Mouse (Mus musculus) large intestine, adult 2 months (tissue): ENCODE data around the gene Rln3. TPM values are rescaled to one million over a fixed set of nuclear protein-coding genes. Genes with fewer than 3 reads are reported as not detected.
"Not testable (repeated sequence)": the region's sequence is repeated elsewhere in the genome, so short reads cannot be mapped to it uniquely, and the experiment has no call there.

Source experiments
- DNase-seq: peaks from one replicate; pipeline ENCODE4 v3.0.0-alpha.2; 2012; ENCODE audit warnings: low read depth, low spot score
- WGBS: fragments of 180-500 bp; shearing (Covaris S2); methylation state at CpG from one replicate; pipeline ENCODE4 v1.1.7; 2018; 5-methylcytosine and 5-hydroxymethylcytosine counted together
- polyA plus RNA-seq: library from polyadenylated mRNA; depleted of rRNA; stranded (reverse); fragments of >200 nt; gene quantifications from 2 replicates; pipeline ENCODE4 v1.2.3, GENCODE M21; 2012

The Rln3 gene
- polyA plus RNA-seq, 1 experiment = 0.56 TPM

DNA sequence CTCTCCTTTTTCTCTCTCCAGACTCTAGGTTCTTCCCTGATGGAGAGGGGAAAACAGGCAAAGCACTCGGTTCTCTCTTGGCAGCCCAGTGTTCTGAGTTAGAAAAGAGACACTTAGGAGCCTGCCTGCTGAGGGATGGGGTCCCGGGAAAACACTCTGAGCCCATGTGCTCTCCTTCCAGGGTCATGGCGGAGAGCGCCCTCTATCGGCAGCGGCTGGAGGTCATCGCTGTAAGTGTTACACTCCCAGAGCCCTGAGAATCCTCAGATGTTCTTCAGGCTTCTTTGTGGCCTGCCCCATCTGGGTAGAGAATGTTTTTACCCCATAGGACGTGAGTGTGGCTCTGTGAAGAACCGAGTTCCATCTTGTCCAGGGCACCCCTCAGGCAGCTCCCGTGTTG lies 20.6 kb downstream of the Rln3 start:
- DNase-seq = no peak
- 23% methylated on average over 10 of the region's 10 CpGs for WGBS

DNA sequence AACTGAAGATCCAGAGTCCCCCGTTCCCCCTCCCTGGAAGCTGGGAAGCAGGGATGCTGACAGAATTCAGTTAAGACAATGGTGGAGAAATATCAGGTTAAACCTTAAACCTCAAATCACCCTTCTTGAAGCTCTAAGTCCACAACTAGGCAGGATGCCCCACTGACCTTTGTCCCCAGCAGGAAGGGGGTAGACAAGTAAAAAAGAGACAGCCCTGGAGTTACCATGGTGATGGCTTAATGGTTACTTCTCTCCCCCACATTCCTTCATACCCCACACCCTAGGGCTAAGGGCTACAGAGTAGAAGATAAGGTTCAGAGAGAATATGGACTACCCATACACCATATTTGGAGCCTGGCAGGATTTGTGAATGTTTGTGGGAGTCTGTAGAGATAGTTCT lies 21.2 kb downstream of the Rln3 start:
- whole genome bisulfite sequencing = 27% methylated on average over 1 of the region's 1 CpGs
- no peak for DNase-seq

DNA sequence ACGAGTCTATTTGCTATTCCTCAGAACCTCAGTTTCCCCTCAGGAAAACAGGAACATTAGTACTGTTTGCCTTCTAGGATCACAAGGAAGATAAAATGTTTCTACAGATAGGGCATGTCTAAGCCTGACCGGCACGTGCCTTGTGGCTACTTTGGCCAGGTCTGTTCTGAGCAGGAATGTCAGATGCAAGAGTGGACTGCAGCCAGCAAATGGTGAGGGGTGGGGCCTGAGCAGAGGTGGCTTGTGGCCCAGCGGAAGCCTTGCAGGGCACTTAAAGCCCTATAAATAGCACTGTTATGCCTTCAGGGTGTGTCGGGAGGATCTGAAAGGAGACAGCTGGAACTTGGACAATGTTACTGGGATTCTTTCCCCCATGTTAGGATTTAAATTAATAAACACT lies 21.7 kb downstream of the Rln3 start:
- WGBS = 4% methylated on average over 5 of the region's 5 CpGs

DNA sequence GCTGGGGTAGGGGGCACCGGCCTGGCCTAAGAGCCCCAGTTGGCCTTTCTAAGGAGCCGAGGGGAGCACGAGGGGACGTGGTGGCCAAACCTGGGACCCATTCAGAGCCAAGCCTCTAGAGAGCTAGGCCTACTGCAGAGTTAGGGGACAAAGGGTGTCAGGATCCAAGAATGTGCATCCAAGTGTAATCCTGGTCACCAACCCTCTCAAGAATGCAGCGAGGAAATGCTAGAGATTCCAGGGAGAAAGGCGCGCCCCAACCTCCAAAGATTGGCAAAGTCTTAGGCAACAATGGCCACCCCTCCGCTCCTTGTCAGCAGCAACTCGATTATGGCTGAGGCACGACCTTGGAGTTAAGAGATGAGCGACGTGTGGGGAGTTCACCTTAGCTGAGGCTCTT lies 23.2 kb downstream of the Rln3 start:
- 41% methylated on average over 12 of the region's 12 CpGs for WGBS
- DNase-seq = no peak

More for the DNA sequence above, 21.7 kb downstream of the Rln3 start:
- DNase-seq = no peak

DNA sequence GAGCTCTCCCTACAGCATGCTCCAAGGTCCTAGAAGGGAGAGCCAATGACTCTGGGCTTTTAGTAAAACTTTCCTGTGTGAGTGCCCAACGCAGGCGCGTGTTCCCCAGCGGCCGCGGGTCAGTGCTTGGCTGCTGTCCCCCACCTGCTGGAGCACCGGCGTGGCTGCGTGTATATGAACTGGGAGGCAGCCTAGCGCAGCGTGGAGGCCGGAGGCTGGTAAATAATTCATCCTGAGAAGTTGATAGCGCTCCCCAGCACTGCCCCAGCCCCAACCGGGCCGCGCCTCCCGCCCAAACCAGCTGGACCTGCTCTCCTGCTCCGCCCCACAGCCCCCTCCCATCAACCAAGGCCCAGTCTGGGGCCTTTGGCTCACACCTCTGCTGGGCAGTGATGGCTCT lies 23.7 kb downstream of the Rln3 start, which contains the start of gene Palm3:
Gene Palm3 (plus strand): TSS at position 376 of the 400 bp plus-strand sequence.
- WGBS = 20% methylated on average over 18 of the region's 18 CpGs
- DNase-seq = no peak

DNA sequence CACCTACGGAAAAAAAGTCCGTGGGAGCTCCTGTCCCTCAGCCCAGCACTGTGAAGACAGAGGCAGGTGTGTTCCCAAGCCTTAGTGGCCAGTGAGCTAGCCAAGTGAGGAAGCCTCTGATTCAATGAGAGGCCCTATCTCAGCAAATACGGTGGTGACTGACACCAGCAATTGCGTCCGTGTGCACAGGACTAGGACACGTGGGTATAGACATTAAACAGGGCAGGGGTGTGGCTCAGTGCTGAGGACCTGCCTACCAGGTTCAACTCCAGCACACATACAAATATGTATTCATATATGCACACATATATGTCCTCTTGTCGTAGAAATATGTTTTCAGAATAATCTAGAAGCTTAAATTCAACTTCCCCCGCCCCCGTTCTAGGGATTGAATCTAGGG lies 25.1 kb downstream of the Rln3 start:
- WGBS = 51% methylated on average over 9 of the region's 9 CpGs
- DNase-seq = no peak

DNA sequence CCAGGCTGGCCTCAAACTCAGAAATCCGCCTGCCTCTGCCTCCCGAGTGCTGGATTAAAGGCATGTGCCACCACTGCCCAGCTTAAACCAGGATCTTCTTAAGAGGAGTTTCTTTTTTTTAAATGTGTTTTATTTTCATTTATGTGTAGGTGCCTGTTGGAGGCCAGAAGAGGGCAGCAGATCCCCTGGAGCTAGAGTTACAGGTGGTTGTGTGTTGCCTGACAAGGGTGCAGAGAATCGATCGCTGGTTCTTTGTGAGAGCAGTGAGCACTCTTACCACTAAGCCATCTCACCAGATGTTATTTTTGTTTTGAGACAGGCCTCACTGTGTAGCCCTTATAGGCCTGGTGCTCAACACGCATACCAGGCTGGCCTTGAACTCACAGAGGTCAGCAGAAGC lies 29.0 kb downstream of the Rln3 start:
- WGBS = 94% methylated on average over 5 of the region's 5 CpGs
- DNase-seq = no peak

DNA sequence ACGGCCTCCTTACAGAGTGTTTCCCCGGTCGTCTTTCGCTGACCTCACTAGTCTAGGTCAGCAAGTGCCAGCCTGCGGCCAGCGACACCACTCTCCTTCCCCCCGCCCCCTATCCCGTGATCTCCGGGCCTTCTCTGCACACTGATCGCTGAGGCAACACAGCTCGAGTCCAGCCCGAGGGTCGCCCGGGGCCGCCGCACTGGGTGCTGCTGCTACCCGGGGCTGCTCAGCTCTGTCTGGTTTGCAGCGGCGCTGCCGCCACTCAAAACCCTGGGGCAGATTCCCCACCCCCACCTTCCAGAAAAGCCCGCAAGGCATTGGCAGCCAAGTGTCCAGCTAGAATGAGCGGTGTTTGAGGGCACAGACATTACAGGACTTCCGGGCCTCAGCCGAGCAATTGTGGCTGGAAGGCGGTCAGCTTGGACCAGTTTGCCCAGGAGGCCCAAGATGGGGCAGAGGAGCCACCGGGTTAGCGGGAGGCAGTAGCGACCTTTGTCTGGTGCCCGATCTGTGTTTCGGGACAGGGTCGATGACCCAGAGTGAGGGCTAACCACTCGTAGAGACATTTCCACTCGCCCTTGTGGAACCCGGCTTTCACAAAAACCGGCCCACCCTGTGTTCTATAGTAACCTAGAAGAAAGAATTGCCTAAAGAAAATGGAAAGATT lies 32.2 kb downstream of the Rln3 start:
- WGBS = 38% methylated on average over 35 of the region's 35 CpGs
- no peak for DNase-seq

DNA sequence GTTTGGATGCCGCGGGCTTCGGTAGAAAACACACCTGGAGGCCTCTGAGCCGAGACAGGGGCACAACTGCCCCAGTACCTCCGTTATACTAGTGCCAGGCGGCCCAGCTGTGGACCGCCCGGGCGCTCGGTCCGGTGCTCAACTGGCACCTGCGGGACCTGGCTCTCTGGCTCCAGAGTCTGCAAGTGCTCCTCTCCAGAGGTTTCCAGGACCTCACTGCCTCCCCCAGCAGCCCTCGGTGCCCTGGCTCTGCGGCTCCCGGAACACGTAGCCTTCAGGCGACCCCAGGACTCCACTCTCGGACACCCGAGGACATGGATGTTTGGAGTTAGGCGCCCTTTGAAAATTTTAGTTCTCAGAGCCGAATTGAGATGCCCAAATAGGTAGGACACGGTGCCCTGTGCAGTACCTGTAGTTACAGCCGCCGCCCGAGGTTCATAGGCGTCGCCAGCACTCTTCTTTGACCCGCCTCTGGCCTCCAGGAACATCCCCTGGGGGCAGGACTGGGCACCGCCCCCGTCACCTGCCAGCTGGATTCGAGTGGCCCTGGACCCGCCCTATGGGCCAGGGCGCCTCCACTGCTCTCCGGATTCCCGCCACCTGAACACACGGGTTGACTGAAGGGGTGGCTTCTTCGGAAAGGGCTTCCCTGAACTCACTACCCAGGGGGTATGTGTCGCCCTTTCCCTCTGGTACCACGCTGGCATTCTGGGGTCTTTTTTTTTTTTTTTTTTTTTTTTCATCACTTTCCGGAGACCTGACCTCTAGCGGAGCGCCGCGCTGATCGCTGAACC lies 32.9 kb downstream of the Rln3 start, which contains the start of gene 2210011C24Rik:
Gene 2210011C24Rik (minus strand): TSS at position 467 of the 794 bp plus-strand sequence.
- WGBS = 3% methylated on average over 45 of the region's 45 CpGs
- no peak for DNase-seq

DNA sequence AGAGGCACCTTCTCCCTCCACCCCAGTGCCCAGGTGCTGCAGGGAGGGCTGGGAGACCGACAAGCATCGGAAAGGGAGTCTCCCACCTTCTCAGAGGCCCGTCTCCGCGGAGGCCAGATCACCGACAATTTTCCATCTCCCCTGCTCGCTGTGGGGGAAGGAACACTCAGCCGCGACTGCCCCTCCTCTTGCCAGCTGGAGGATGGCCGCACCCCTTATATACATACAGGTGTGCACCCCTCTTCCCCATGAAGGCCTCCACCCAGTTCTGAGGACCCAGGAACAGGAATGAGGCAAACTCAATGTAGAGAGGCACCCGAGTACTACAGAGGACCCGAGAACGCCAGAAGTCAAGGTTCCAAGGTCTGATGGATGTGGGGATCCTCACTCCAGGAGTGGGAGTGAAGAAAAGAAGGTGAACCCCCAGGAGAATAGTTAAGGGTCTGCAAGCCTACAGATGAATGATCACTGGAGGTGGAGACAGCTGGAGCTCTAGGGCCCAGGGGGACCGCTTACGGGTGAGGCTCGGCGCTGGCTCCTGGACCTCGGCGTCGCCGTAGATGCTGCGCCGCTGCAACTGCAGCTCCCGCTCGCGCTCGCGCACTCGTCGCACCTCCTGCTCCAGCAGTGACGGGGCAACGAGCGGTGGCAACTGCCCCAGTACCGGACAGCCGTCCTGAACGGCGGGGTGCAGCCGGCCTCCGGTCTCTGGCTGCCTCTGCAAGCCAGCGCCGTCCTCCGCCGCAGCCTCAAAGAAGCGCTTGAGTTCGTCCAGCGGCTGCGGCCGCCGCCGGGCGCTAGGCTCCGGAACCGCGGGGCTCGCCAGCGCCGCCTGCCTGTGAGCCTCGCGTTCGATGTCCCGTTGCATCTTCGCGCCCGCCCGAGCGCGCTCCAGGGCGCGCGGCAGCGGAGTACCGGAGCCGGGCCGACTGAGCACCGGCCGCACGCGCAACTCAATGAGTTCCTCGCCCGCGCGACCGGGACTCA lies 33.9 kb downstream of the Rln3 start:
- WGBS = 2% methylated on average over 83 of the region's 83 CpGs
- no peak for DNase-seq

DNA sequence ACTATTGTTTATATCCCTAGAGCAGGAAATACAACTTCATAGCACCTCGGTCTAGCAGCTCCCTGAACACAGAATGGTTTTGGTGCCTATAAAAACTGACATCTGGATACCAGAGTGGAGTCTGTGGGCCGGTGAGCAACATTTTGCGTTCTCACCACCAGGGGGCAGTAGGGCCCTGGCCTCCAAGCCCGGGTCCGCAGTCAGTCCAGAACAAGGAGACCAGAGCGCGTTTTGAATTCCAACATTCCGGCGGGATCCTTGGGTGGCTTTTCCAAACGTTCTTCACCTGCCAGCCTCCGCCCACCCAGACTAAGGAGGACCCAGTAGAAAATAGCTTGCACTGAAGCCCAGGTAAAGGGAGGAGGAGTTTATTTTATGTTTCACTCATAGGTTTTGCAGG lies 34.9 kb downstream of the Rln3 start:
- under 1% methylated on average over 11 of the region's 11 CpGs for WGBS

DNA sequence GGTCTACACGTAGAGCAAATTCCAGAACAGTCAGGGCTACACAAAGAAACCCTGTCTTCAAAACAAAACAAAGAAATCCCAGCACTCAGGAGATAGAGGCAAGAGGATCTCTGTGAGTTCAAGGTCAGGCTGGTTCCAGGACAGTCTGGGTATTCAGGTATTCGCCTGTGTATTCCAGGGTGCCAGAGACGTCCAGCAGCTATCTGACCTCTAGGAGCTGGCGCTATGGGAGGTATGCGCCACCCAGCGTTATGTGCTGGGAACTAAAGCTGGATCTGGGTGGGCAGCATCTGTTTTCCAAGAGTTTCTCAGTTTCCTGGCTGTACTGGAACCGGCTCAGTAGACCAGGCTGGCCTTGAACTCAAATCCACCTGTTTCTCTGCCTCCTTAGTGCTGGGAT lies 36.4 kb downstream of the Rln3 start:
- WGBS = 58% methylated on average over 7 of the region's 7 CpGs
- DNase-seq = no peak

More for the DNA sequence above, 34.9 kb downstream of the Rln3 start:
- DNase-seq = no peak

DNA sequence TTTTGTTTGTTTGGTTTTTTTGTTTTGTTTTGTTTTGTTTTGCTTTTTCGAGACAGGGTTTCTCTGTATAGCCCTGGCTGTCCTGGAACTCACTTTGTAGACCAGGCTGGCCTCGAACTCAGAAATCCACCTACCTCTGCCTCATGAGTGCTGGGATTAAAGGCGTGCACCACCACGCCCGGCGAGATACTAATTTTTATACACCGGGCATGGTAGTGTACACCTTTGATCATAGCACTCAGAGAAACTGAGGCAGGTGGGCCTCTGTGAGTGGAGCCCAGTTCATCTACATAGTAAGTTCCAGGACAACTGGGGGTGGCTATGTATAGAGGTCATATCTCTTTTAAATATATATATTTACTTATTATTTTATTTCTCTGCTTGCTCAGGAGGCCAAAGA lies 39.3 kb downstream of the Rln3 start:
- not testable (repeated sequence) for DNase-seq
- 88% methylated on average over 7 of the region's 7 CpGs for WGBS

DNA sequence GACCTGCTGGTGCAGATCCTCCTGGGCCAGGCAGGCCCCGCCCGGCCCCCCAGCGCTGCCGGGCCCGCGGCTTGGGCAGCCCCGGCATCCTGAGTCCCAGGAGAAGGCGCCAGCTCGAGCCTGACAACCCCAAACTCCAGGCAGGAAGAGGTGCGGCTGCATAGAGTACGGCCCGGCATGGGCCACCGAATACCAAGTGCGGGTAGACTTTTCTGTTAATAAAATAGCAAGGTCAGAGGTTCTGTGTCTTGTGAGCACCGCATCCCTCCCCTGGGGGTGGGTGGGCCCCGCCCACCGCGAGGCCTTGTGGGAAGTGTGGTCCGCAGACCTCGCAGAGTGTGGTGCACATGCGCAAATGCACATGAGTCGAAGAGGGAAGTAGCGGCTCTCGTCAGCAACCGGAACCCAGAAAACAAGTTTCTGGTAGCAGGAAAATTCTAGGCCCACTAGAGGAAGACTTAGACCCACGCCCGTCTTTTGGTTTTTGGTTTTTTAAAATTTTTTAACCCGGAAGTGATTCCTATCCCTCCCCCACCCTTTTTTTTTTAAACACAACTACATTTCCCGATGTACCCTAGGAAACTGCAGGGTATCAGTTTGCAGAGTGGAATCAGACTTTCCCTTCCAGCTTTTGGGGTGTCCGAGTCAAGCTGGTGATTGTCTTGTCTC lies 40.1 kb downstream of the Rln3 start:
- DNase-seq = peak; percentile 75
- WGBS = under 1% methylated on average over 30 of the region's 30 CpGs

DNA sequence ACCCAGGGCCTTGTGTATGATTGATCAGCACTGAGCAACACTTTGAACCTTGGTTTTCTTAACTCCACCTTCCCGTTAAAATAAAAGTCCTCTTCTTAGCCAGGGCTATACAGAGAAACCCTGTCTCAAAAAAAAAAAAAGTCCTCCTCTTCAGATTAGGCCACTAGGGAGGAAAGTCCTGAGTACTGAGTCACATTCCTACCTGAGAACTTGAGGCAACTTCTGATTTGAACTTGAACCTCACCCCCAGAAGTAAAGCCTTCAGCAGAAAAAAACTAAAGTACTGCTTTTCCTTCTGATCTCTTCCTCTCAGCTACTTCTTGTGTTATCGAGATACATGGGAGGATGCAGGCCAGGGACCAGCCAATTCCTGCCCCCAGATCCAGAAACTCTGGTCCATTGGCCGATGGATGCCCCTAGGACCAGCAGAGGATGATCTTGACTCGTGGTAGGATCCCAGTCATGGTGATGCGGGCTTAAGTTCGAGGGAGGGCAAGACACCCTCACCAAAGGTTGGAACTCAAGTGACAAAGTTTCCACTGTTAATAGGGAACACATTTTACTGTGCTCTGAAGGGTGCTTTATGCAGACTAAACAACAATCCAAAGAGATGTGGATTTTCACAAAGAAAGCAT lies 41.1 kb downstream of the Rln3 start:
- no peak for DNase-seq
- WGBS = 75% methylated on average over 6 of the region's 6 CpGs

DNA sequence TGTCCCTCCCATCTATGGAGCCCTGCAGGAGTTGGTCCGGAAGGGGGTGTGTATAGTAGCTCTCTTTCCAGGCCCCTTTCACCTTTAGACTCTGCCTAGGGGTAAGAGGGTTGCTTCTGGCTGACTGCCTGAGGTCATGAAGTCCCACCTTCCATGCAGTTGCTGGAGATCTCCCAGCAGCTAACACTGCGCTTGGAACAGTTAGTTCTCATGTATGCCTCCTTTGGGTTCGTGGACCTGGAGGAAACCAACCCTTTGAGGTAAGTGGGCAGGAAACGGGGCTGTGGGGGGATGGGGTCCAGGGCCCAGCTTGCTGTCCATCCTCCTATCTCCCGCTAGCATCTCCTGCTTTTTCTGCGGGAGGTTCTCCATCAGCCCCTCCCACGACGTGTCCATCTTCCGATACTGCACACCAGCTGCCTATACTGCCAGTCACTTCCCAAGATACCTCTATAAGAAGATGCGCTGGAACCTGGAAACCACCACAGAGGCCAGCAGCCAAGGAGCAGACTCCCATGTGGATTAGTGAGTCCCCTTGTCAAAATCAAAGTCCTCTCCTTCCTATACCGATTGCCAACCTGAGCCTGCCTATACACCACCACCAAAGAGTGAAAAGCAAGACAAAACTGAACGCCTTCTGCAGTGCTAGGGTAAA lies 41.7 kb downstream of the Rln3 start:
- 83% methylated on average over 12 of the region's 12 CpGs for WGBS
- no peak for DNase-seq

DNA sequence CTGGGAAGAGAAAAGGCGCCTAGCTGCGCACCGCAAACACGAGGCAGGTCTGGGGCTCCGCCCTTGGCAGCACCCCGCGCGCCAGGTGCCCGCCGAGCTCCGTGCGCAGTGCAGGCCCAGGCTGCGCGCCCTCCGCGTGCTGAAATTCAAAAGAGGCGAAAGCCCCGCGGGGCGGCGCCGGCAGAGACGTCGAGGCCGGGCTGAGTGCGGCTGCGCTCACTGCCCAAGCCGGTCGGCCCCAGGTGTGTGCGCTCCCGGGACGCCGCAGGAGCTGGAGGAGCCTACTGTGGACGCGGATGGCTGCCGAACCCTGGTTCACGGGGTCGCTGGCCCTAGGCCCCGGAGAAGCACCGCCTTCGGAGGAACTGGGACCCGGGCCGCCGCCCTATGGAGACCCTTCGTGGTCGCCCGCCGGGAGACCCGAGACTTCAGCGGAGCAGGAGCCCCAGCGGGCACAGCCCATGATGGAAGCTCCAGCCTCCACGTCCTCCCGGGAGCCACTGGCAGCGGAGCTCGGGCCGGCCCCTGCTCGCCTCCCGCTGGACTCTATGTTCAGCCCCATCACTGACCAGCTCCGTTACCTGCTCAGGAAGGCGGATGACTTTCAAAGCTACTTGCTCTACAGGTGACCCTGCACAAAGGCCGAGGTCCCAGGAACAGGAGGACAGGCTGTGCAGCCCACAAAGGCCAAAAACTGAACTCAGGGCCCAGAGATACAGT lies 43.4 kb downstream of the Rln3 start, which contains the start of gene 1700067K01Rik:
Gene 1700067K01Rik (plus strand): TSS at position 222 of the 720 bp plus-strand sequence.
- 74% methylated on average over 61 of the region's 61 CpGs for WGBS
- DNase-seq = no peak

DNA sequence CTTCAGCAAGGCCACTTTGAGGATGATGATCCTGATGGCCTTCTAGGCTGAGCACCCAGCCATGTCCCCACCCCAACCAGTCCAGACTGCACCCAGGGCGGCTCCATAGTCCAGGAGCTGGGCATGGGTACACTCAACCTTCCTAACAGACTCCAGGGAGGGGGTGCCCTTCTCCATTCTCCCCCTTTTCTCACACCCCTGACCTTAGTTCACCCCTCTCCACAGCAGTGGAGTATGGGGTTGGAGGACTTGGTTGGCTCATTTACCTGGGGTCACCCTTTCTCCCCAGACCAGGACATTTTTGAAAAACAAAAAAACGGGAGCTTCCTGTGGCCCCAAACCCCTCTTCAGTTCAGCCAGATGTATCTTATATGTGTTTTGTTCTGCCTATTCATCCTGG lies 45.0 kb downstream of the Rln3 start:
- 83% methylated on average over 2 of the region's 2 CpGs for WGBS

More for the DNA sequence above, 45.0 kb downstream of the Rln3 start:
- no peak for DNase-seq
